Mouse (Mus musculus): ENCODE results near the gene Ddit4. TPM values are rescaled to one million over a fixed set of nuclear protein-coding genes. Genes with fewer than 3 reads are reported as not detected.

Ddit4 gene
- total and polyA plus RNA-seq, 3 experiments: 39.5 to 136 (median 50.6) TPM

DNA sequence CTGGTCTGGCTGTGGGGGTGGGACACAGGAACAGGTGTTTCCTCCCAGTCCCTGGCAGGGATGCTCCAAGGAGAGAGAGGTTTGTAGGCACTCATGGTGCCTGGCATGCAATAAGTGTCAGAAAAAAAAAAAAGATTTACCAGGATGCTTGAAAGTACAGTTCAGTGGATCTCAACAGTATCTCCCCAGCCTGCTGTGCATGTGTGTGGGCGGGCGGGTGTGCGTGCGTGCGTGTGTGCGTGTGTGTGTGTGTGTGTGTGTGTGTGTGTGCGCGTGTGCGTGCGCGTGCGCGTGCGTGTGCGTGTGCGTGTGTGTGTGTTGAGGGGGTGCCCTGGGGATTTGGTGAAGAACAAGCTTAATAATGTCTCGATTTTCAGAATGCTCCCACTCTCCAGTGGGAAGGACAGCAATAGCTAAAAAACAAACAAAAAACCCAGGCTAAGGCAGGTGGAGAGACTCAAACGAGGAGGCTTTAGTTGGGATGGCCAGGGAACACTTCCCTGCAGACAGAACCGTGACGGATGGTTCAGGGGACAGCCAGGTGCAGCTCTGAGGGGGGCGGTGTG lies 9.3 kb downstream of the Ddit4 start:
- Histone ChIP-seq H3K79me2 (replicated peaks; ENCODE audit: control insufficient read depth, extremely low read depth, insufficient read depth, poor library complexity, severe bottlenecking) (no peaks in the 10 kb centered on the region), H3K27me3 (replicated peaks) (no peaks in the 10 kb centered on the region), H3K9me3 (replicated peaks; ENCODE audit: low read length) (no peaks in the 10 kb centered on the region), H3K27ac (ENCODE audit: insufficient read depth, low read depth) (no peak overlapping the region), H3K9ac (ENCODE audit: insufficient read depth, low read depth) (no peak overlapping the region), H3K4me3 (replicated peaks in 1 of 3; ENCODE audit: low read depth in 2 of 3, low read length in 2 of 3, poor library complexity in 1 of 3) (no peak overlapping the region), H3K36me3 (replicated peaks in 1 of 2; ENCODE audit: control insufficient read depth in 1 of 2, insufficient read depth in 1 of 2, low read length in 1 of 2) (no peaks in the 10 kb centered on the region), H3K4me1 (ENCODE audit: control insufficient read depth in 1 of 2, insufficient read depth in 2 of 2) (peaks cover 12 to 27% of the 10 kb centered on the region in 2 experiments), H3K4me2 (ENCODE audit: insufficient read depth, low read depth, poor library complexity, severe bottlenecking) (no peak overlapping the region)
- TF ChIP-seq HCFC1 (IDR thresholded peaks at IDR 0.05; ENCODE audit: low read depth, low read length) (no peak), CTCF (conservative IDR thresholded peaks at IDR 0.05 in 1 of 2, IDR thresholded peaks at IDR 0.05 in 1 of 2; ENCODE audit: low read depth in 2 of 2, low read length in 2 of 2) (no peak), POLR2AphosphoS2 (IDR thresholded peaks at IDR 0.05; ENCODE audit: low read depth, low read length) (no peak), KAT2A (IDR thresholded peaks at IDR 0.05; ENCODE audit: insufficient replicate concordance, low read length) (no peak), PAX5 (IDR thresholded peaks at IDR 0.05; ENCODE audit: low read length) (no peak)
- dilution Hi-C loops (cut with MboI; ENCODE audit: extremely low pct_ligation_motif_present, extremely low pct_unique_long_range_greater_than_20kb, low sequenced_read_pairs) (no loop called here), in situ Hi-C loops (cut with MboI; ENCODE audit: low pct_ligation_motif_present, low pct_unique_long_range_greater_than_20kb, low sequenced_read_pairs) (no loop called here)
- DNase-seq (ENCODE audit: extremely low read depth): no peak

DNA sequence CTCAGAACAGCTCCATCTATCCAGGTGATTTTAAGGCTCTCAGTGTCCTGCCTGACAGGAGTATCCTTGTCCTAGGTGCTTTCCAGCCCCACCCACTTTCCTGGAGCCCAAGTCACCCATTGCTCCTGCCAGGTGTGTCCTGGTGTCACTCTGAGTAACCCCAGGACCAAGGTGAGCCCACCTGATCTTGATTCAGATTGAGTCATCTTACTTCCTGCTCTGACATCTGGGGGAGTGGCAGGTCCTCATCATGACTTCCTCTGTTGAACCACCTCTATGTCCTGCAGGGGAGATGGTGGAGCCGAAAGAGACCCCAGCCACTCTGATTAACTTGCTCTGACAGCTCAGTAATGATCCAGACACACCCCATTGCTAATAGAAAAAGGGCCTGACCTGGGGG lies 12.6 kb downstream of the Ddit4 start:
- H3K4me2 ChIP-seq (ENCODE audit: insufficient read depth, low read depth, poor library complexity, severe bottlenecking): no peak overlapping the region
- dilution Hi-C loops (cut with MboI; ENCODE audit: extremely low pct_ligation_motif_present, extremely low pct_unique_long_range_greater_than_20kb, low sequenced_read_pairs): no loop called here
- in situ Hi-C loops (cut with MboI; ENCODE audit: low pct_ligation_motif_present, low pct_unique_long_range_greater_than_20kb, low sequenced_read_pairs): no loop called here
- no peak overlapping the region for H3K9ac ChIP-seq (ENCODE audit: insufficient read depth, low read depth)
- TF ChIP-seq TBP (conservative IDR thresholded peaks at IDR 0.05; ENCODE audit: low read depth, low read length): no peak
- no peak for TF ChIP-seq RCOR1 (conservative IDR thresholded peaks at IDR 0.05; ENCODE audit: low read depth, low read length)
- TF ChIP-seq JUN (IDR thresholded peaks at IDR 0.05; ENCODE audit: insufficient read depth, low read depth, low read length): no peak
- no peak for TF ChIP-seq CHD1 (IDR thresholded peaks at IDR 0.05; ENCODE audit: low read depth, low read length)
- TF ChIP-seq MAZ (IDR thresholded peaks at IDR 0.05; ENCODE audit: low read depth, low read length): no peak
- no peak for TF ChIP-seq MYC (IDR thresholded peaks at IDR 0.05; ENCODE audit: low read depth, low read length)
- TF ChIP-seq CHD2 (IDR thresholded peaks at IDR 0.05; ENCODE audit: low read length): no peak
- TF ChIP-seq BHLHE40 (IDR thresholded peaks at IDR 0.05; ENCODE audit: low read depth, low read length): no peak
- no peak for TF ChIP-seq MXI1 (IDR thresholded peaks at IDR 0.05; ENCODE audit: low read depth, low read length)
- TF ChIP-seq SIN3A (IDR thresholded peaks at IDR 0.05; ENCODE audit: low read length): no peak
- no peak for TF ChIP-seq EP300 (IDR thresholded peaks at IDR 0.05; ENCODE audit: low read length)
- no peak for TF ChIP-seq KAT2A (IDR thresholded peaks at IDR 0.05; ENCODE audit: insufficient replicate concordance, low read length)
- no peak for TF ChIP-seq IRF4 (IDR thresholded peaks at IDR 0.05; ENCODE audit: low read depth, low read length)
- no peak for TF ChIP-seq NELFE (IDR thresholded peaks at IDR 0.05; ENCODE audit: low read depth, low read length)
- no peak overlapping the region for H3K4me3 ChIP-seq (replicated peaks in 1 of 3; ENCODE audit: low read depth in 2 of 3, low read length in 2 of 3, poor library complexity in 1 of 3)
- DNase-seq (ENCODE audit: extremely low read depth): no peak
- H3K4me1 ChIP-seq (ENCODE audit: control insufficient read depth in 1 of 2, insufficient read depth in 2 of 2): peaks cover 18 to 48% of the 10 kb centered on the region in 2 experiments
- no peaks in the 10 kb centered on the region for H3K79me2 ChIP-seq (replicated peaks; ENCODE audit: control insufficient read depth, extremely low read depth, insufficient read depth, poor library complexity, severe bottlenecking)
- no peak overlapping the region for H3K27ac ChIP-seq (ENCODE audit: insufficient read depth, low read depth)
- H3K9me3 ChIP-seq (replicated peaks; ENCODE audit: low read length): no peaks in the 10 kb centered on the region
- H3K36me3 ChIP-seq (replicated peaks in 1 of 2; ENCODE audit: control insufficient read depth in 1 of 2, insufficient read depth in 1 of 2, low read length in 1 of 2): no peaks in the 10 kb centered on the region
- H3K27me3 ChIP-seq (replicated peaks): no peaks in the 10 kb centered on the region
